ENCODE assay signal across 21 mouse cellular contexts in genomic region chr14:23997912-23998311, GRCm38 (mm10). TPM values are rescaled to one million over a fixed set of nuclear protein-coding genes. Genes with fewer than 3 reads are reported as not detected.
"Had no signal": no experiment of that assay in that cellular context is flagged by ENCODE, and none has a peak within 500 bp of the region (broad histone marks: within the 10 kb centered on the region; RNA-seq: fewer than 3 reads in every experiment).

No protein-coding gene starts in this region.

- H3K4me1 ChIP-seq: limb, embryonic 10.5 days; limb, embryonic 13.5 days; liver, embryonic 12.5 days; liver, embryonic 15.5 days; lung, embryonic 15.5 days; megakaryocyte, embryonic 14.5 days; midbrain, embryonic 10.5 days; stomach, embryonic 15.5 days had no signal

- H3K4me2 ChIP-seq: limb, embryonic 13.5 days; liver, embryonic 12.5 days; liver, embryonic 15.5 days; lung, embryonic 15.5 days; stomach, embryonic 15.5 days had no signal

- H3K9ac ChIP-seq: limb, embryonic 13.5 days; liver, embryonic 12.5 days; liver, embryonic 15.5 days; lung, embryonic 15.5 days; stomach, embryonic 15.5 days had no signal

- H3K27ac ChIP-seq: kidney, postnatal 0 days; layer of hippocampus, adult 2 months; limb, embryonic 10.5 days; limb, embryonic 13.5 days; liver, embryonic 12.5 days; liver, embryonic 15.5 days; lung, embryonic 15.5 days; midbrain, embryonic 10.5 days; stomach, embryonic 15.5 days had no signal

- ATAC-seq: intestine, postnatal 0 days; liver, embryonic 12.5 days had no signal

- H3K4me3 ChIP-seq: layer of hippocampus, adult 2 months; limb, embryonic 10.5 days; limb, embryonic 13.5 days; liver, embryonic 12.5 days; liver, embryonic 15.5 days; lung, embryonic 15.5 days; megakaryocyte, embryonic 14.5 days; midbrain, embryonic 10.5 days; myocyte; stomach, embryonic 15.5 days had no signal

- H3K36me3 ChIP-seq: limb, embryonic 10.5 days; limb, embryonic 13.5 days; liver, embryonic 12.5 days; liver, embryonic 15.5 days; lung, embryonic 15.5 days; midbrain, embryonic 10.5 days; stomach, embryonic 15.5 days had no signal

- H3K9me3 ChIP-seq: limb, embryonic 10.5 days; limb, embryonic 13.5 days; liver, embryonic 12.5 days; liver, embryonic 15.5 days; lung, embryonic 15.5 days; megakaryocyte, embryonic 14.5 days; midbrain, embryonic 10.5 days; stomach, embryonic 15.5 days had no signal

- DNase-seq: kidney, adult 2 months; kidney, postnatal 25 days; layer of hippocampus, adult 9-11 months; liver; midbrain, embryonic 14.5 days; right cerebral cortex, adult 18-20 months; right cerebral cortex, postnatal 14 days; right cerebral cortex, postnatal 4 days; thymus, postnatal 25 days had no signal

RNA-seq across cellular contexts. Expression of gene Kcnma1, which starts 16.4 kb away (rescaled TPM):
- polyA plus RNA-seq: liver, embryonic 12.5 days had no signal
